Mouse (Mus musculus) left cerebral cortex, postnatal 4 days (tissue): ENCODE data around the gene Hipk4. TPM values are rescaled to one million over a fixed set of nuclear protein-coding genes. Genes with fewer than 3 reads are reported as not detected.
"Not testable (repeated sequence)": the region's sequence is repeated elsewhere in the genome, so short reads cannot be mapped to it uniquely, and the experiment has no call there.

Source experiments
- DNase-seq: peaks from one replicate; pipeline ENCODE4 v3.0.0-alpha.2; 2022
- intact Hi-C: fragments of 180-260 bp; cut with DNase I; formaldehyde crosslinking; loops from one replicate; pipeline ENCODE4 v1.15.1; 2025
- total RNA-seq, 2 experiments: library from RNA; stranded (reverse); gene quantifications; 2 replicates each; pipeline ENCODE4 v1.2.3; 2021

The Hipk4 gene
- total RNA-seq, 2 experiments from 2014 or later: 0.40 to 1.1 TPM

DNA sequence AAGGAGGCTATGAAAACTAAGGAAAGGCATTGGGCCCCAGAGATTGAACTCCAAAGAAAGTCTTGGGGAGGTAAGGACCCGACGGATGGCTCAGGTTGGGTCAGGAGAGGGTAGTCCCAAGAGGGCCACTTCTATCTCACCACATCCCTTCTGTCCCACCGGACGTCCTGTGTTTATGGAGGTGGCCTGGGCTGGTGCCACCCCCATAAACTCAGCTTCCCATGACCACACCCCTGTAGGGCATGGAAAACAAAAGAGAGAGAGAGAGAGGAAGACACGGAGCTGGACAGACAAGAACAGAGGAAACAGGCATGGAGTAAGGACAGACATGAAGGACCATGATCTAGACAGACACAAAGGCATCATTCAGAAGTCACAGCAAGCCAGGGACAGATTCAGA is 29.6 kb upstream of the Hipk4 start:
- DNase-seq: no peak
- intact Hi-C loops: no loop called here

DNA sequence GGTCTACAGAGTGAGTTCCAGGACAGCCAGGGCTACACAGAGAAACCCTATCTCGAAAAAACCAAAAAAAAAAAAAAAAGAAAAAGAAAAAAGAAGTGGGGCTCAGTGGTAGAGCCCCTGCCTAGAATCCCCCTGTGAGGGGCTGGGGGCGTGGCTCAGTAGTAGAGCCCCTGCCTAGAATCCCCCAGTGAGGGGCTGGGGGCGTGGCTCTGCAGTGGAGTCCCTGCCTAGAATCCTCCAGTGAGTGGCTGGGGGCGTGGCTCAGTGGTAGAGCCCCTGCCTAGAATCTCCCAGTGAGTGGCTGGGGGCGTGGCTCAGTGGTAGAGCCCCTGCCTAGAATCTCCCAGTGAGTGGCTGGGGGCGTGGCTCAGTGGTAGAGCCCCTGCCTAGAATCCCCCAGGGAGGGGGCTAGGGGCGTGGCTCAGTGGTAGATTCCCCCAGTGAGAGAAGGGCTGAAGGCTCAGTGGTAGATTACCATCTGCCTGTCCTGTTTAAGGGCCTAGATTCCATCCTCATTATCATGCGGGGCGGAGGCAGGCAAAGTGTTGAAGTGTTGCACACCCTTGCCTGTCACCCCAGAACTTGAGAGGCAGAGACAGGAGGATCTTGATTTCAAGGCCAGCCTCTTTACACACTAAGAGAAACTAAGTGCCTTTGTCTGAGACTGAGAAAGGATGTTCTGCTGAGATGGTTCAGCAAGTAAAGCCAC is 28.3 kb upstream of the Hipk4 start:
- DNase-seq, intact Hi-C loops: not testable (repeated sequence)

DNA sequence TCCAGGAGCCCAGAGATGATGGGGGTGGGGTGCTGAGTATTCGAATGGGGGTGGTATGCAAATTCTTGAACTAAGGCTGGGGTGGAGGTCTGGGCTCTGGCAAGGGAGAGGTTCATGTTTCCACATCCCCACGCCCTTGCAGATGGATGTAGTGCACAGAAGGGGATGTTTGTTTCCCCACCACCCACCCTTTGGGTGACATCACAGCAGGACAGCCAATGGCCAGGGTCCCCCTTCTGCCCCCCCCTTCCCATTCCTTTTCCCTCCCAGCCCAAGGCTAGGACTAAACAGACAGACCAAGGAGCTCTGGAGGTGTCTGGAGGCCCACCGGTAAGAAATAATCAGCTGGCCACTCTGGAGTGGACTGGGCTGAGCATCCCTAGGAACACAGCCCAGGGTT is 24.0 kb upstream of the Hipk4 start, which contains the start of gene Prx:
Gene Prx, plus strand, starts transcription at position 289 of the 400 bp plus-strand sequence.
- intact Hi-C loops: no loop called here
- DNase-seq: no peak

DNA sequence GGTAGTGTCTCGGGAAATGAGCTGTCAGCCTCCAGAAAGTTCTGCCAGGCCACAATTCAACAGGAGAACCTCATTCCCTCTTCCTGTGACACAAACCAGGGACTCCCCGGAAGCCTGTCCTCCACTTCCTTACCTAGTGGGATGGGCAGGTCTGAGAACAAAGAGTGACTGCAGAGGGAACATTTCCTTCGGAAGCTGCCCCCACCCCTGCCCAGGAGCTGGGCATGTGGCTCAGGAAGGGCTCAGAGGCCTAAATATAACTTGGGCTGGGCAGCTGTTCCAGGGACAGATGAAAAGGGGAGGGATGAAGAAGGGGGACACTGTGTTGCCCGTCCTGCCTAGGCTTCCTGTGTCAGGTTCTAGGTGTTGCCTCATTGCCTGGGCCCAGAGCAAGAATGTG is 21.4 kb upstream of the Hipk4 start:
- DNase-seq: no peak
- intact Hi-C loops: loop anchor here (10.0 kb wide), 1 partner anchor 167 kb away; the partner anchor contains the start of gene Ltbp4

DNA sequence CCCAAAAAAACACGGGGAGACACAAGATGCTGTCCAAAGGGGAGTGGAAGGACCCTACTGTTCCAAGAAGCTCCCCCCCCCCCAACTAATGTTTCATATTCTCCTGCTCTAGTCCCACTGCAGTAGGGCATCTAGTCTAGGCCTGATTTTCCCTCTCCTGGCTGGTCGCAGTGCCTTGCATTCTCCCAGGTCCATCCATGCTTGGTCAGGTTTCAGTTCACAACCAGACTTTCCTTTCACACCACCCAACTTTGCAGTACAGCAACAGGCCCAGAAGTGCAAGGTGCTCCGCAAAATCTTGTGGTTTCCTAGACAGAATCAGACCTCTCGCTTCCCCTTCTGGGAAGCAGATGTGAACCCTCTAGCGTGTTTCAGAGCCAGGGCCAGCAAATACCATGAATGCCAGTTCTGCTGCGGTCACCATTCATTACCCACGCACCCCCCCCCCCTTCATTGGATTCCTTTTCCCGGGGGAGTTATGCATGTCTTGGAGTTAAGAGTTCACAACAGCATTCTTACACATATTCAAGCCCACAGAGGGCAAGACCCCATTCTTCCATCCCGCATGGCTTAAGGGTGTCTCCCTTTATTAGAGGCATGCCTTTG is 16.2 kb upstream of the Hipk4 start:
- intact Hi-C loops: loop anchor here (10.0 kb wide), 1 partner anchor 172 kb away; the partner anchor contains the start of gene Ltbp4
- no peak for DNase-seq

DNA sequence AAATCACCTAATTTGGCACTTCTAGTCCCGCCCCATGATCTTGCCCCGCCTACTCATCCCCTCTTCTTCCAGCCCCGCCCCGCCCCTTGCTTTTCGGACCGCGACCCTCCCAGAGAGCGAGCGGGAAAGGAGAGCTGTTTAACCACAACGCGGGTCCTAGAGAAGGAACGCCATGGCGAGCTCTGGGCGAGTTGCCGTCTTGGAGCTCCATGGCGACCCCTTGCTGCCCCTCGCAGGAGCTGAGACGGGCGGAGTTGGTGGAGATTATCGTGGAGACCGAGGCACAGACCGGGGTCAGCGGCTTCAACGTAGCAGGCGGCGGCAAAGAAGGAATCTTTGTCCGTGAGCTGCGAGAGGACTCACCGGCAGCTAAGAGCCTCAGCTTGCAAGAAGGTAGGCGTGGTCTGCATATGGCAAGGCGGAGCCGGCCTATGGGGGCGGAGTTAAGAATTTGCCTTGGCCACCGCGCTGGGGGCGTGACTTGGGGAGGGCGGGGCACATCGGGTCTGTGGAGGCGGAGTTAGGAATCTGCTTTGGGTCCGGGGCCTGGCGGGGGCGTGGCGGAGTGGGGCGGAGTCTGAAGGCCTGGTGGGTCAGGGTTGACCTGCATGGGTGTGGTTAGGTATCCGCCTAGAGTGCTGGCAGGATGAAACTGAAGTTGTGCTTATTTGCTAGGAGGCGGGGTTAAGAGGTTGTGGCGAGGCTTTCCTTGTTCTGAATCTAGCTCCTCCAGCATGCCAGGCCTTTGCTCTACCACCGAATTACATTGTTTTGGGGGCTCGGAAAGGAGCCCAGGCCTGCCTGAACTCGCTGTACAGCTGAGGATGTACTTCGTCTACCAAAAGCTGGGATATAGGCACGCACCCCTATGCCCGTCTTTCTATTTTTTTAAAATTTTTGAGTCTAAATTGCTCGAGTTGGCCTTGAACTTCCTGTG is 15.1 kb upstream of the Hipk4 start:
- peak; percentile 97 for DNase-seq
- intact Hi-C loops: loop anchor here (10.0 kb wide), 1 partner anchor 173 kb away; the partner anchor contains the start of gene Ltbp4

DNA sequence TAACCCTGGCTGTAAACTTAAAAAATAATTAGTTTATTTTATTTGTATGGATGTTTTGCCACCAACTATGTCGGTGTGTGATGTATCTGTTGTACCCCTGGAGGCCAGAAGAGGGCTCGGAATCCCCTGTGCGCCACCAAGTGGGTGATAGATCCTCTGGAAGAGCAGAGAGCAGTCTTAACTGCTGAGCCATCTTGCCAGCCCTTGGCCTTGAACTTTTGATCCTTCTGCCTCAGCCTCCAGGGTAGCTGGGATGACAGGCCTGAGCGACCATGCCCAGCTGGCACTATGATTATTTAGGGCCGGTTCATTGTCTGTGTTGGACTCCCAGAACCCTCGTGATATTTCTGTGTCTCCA is 14.4 kb upstream of the Hipk4 start:
- intact Hi-C loops: loop anchor here (10.0 kb wide), 1 partner anchor 174 kb away; the partner anchor contains the start of gene Ltbp4
- DNase-seq: peak; percentile 60

DNA sequence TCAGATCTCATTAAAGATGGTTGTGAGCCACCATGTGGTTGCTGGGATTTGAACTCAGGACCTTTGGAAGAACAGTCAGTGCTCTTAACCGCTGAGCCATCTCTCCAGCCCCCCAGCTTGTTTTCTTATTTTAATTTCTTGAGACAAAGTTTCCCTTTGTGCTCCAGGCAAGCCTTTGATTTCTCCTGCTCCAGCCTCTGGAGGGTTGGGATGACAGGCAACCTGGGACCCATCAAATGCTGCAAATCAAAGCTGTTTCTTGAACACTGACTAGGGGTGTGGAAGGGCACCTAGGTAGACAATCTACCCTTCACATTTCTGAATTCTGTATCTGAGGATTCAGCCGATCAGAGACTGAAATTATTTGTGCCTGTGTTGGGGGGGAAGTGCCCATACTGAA is 12.3 kb upstream of the Hipk4 start:
- DNase-seq: no peak
- intact Hi-C loops: no loop called here

DNA sequence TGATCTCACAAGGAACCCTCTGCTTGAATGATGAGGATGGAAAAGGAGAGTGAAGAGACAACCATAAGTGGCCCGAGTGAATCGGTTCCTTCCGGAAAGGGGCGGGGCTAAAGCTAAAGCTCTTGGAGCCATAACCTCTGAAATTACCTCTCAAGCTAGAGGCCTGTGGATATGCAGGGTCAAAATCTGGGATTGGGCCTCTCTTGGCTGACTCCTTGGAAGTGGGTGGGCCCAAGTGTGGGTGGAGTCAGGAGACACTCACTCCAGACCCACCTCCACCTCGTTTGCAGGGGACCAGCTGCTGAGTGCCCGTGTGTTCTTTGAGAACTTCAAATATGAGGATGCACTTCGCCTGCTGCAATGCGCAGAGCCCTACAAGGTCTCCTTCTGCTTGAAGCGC is 8.1 kb upstream of the Hipk4 start:
- no peak for DNase-seq
- intact Hi-C loops: no loop called here

DNA sequence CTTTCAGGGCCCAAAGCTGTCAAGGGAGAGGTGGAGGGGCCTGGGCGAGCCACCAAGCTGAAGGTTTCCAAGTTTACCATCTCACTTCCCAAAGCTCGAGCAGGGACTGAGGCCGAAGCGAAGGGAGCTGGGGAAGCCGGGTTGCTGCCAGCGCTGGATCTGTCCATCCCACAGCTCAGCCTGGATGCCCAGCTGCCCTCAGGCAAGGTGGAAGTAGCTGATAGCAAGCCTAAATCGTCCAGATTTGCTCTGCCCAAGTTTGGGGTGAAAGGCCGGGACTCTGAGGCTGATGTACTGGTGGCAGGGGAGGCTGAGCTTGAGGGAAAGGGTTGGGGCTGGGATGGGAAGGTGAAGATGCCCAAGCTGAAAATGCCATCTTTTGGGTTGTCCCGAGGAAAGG is 4.8 kb upstream of the Hipk4 start:
- DNase-seq: no peak
- intact Hi-C loops: no loop called here

DNA sequence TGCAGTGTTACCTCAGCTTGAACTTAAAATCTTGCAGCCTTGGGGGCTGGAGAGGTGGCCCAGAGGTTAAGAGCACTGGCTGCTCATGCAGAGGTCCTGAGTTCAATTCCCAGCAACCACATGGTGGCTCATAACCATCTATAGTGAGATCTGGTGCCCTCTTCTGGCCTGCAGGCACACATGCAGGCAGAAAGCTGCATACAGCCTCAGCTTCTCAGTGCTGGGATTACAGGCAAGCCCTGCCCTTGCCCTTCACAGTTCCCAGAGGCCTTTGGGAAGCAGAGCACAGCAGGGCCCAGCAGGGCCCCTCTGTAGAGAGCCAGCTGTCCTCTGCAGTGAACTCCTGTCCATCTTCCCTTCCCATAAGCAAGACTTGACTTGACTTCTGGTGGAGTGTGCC is 3.0 kb upstream of the Hipk4 start:
- DNase-seq: no peak
- intact Hi-C loops: no loop called here

DNA sequence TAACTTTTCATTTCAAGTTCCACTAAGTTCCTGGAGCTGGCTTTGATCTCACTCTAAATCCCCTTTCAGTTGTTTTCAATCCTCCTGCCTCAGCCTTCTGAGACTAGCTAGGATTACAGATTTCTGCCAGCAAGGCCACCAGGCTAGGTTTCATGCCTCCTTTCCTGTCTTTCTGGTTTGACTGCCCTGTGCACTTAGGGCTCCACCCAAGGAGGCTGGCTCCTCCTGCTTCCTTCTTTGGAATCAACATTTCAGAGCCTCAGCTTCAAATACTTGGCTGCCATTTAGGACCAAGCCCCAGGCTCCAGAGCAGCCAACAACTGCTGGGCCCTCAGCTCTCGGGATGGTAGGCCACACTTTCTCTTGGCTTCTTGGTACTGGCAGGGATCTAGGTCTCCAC is 2.5 kb upstream of the Hipk4 start:
- intact Hi-C loops: no loop called here

DNA sequence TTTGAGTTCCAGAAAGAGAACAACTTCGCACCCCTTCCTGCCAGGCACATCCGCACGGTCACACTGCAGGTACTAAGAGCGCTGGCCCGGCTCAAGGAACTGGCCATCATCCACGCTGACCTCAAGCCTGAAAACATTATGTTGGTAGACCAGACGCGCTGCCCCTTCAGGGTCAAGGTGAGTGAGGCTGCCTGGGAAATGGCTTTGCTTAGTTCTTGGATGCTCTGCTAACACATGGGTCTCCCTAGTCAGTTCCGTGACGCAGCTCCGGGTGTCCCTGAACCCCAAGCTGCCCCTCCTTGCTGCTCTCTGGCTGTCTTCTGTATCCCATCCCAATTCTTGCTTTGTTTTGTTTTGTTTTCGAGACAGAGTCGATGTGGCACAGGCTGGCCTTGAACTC is 738 bp downstream of the Hipk4 start:
- DNase-seq: no peak
- intact Hi-C loops: no loop called here

More for the DNA sequence above, 2.5 kb upstream of the Hipk4 start:
- DNase-seq: no peak

DNA sequence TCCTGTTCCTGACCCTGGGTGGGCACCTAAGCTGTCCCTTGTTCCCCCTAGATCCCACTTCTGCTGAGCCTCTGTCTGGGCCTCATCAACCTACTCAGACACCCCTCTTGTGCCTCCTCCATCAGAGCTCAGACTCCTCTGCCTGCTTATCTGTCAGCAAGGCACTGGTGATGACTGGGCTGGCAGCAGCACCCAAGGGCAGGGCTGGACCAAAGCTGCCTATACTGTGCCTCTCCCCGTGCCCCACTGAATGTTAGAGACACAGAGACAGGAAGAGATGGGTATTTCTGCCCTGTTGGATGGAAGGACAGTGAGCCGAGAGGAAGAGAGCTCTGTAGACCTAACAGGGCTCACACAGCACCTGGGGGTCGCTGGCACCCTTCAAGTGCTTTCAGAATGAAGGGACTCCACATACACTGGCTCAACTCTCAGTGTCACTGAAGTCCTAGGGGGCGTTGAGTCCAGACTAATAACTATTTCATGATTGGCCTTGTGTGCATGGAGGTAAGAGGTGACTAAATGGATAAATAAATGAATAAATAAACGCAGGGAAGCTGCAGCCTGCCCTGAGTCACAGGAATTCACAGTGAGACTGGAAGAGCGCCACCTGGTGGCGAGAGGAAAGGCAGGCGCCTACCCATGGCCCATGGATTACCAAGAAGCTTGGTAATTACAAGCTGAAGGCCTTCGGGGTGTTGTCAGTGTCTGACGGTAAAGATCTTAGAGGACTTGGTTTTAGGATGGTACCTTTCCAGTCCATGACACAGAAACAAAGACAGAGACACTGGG is 3.2 kb downstream of the Hipk4 start:
- DNase-seq: peak; percentile 79
- intact Hi-C loops: no loop called here

DNA sequence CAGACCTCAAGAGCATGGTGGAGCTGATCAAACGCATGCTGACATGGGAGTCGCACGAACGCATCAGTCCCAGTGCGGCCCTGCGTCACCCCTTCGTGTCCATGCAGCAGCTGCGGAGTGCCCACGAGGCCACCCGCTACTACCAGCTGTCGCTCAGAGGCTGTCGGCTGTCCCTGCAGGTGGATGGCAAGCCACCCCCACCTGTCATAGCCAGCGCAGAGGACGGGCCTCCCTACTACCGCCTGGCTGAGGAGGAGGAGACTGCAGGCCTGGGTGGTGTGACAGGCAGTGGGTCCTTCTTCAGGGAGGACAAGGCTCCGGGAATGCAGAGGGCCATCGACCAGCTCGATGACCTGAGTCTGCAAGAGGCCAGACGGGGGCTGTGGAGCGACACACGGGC is 6.0 kb downstream of the Hipk4 start:
- DNase-seq: no peak
- intact Hi-C loops: no loop called here

DNA sequence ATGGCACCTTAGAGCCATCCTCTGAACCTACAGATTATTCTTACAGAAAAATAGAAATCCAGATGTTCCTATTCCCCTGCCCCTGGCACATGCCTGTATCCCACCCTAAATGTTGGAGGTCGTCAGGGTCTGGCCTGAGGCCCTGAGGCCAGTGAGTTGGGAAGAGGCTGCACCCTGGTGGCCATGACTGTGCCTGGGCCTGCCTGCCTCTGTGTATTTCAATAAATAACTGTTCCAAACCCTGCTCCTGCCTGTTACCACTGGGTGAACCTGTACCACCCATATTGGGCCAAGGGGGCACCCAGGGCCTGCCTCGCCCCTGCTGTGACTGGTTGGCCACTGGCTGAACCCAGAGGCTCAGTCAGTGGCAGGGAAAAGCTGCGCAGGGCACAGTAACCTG is 7.9 kb downstream of the Hipk4 start:
- no peak for DNase-seq

DNA sequence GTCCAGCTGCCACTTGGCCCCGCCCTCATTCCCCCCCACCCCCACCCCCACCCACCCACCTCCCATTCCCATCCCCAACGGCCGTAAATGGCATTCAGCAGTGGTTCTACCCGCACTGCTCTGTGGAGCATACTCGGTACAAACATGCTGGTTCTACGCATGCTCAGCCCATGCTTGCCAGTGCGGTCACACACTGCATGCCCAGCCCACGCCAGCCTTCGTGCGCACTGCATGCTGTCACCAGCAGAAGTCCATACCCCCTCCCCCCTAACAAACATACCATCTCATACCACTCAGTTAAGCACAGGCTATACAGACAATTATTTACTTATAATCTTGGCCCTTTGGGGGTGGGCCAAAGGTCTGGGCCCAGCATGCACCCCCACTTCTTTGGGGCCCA is 8.6 kb downstream of the Hipk4 start:
- intact Hi-C loops: no loop called here
- DNase-seq: no peak

More for the DNA sequence above, 7.9 kb downstream of the Hipk4 start:
- intact Hi-C loops: no loop called here

DNA sequence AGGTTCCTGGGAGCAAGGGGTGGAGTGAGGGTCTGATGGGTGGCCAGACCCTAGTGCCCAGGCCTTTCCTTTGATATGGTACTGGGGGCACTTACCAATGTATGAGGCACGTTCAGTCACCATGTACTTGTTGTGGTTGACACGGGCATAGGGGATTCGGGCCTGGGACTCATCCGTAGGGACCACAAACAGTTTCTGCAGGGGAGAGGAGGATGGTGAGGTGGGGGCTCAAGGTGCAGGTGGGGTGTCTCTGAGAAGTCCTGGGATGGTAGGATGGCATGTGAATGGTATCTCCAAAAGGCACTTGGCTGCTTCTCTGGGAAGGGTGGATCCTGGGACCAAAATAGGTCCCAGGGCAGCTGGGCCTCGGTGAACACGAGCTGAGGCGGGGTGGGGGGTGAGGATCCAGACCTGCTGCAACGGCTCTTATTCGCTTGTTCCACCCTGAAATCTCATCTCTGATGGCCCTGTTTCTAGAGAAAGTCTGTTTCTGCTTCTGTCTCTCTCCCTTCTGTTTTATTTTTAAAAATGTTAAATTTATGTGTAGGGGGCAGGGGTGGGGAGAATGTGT is 9.5 kb downstream of the Hipk4 start:
- intact Hi-C loops: no loop called here
- no peak for DNase-seq

DNA sequence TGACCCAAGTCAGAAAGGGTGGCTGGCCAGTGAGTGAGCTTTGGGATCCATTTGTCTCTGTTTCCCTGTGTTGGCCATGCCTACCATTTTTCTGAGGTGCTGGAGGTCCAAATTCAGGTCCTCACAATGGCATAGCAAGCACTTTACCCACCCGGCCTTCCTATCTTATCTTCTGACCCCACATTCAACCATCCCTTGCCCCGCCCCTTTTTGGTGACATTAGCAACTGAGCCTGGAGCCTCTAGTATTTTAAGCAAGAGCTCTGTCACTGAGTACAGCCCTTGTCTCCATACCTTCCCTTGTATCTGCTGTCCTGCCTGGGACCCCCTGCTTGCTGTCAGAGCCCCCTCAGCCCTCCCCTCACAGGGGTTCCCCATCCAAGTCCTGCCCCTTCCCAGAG is 12.3 kb downstream of the Hipk4 start:
- intact Hi-C loops: no loop called here
- no peak for DNase-seq

DNA sequence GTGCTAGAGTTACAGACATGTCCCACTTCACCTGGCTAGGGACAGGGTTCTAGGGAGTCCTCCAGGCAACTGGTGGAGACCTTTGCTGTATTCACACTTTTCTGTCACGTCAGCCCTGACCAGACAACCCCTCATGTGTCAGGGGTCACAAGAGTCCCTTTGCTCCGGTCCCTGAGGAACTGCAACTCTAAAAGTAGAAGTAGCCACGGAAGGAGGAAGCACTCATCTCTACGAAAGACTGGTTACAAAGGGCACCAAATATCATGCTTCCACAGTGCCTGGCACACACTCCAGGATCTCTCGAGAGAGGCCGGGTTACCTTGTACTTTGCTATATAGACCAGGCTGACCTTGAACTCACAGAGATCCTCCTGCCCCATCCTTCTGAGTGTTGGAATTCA is 13.6 kb downstream of the Hipk4 start:
- intact Hi-C loops: no loop called here
- DNase-seq: no peak
